Mouse (Mus musculus): ENCODE results near the gene Syne3. TPM values are rescaled to one million over a fixed set of nuclear protein-coding genes. Genes with fewer than 3 reads are reported as not detected.

Syne3 gene
- 1 to 10 TPM in 1 of 2 experiments, under 1 TPM in 1; 0.82 to 1.4 TPM for total RNA-seq (2021)

DNA sequence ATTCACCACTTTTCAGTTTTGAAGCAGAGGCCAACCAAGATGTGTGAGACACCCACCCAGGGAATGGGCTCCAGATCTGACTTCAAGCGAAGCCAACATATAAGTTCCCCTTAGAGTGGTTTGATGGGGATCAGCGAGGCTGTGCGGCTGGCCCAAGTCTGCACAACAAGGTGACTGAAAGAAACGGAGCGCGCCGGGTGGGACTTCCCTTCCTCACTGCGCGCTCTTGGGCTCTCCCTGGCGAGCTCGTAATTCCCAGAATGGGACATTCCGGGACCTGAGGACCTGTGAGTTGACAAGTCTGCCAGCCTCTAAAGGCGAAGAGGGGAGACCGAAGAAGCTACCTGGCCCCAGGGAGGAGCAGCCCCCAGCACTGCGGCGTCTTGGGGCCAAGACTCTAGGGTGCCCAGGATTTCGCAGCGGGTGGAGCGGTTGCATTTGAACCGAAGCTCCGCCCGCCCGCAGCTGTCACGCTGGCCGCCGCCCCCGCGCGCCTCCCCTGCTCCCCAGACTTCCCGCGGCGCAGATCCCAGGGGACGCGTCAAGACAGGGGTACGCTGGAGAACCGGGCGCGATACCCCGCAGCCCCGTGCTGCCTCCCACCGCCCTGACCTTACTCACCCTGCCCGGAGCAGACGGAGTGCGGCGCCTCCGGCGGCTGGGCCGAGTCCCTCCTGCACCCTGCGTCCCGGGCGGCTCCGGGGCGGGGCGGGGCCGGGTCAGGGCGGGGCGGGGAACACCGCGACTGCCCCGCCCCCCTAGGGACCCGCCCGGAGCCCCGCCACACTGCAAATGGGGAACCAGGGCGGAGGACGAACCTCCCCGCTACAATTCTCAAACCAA, at the start of gene Syne3:
Gene Syne3 (minus strand): TSS at position 440 of the 843 bp plus-strand sequence.
- intact Hi-C loops (cut with DNase I) = no loop called here
- DNase-seq = no peak

- intact Hi-C loops (cut with DNase I) = no loop called here
- no peak for DNase-seq
Observed at GRCm38 (mm10) chr12:105055308-105055707, 45.7 kb upstream of the Syne3 start.

DNA sequence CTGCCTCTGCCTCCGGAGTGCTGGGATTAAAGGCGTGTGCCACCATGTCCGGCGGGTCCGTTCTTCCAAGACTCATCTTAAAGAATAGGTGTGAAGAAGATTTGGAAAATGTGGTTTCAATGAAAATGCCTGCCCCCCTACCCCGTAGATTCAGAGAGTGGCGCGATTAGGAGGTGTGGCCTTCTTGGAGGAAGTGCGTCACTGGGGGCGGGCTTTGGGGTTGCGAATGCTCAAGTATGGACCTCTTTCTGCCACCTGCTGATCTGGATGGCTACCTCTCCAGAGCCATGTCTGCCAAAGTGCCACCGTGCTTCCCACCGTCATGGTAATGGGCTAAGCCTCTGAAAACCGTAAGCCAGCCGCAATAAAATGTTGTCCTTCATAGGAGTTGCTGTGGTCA, 44.4 kb upstream of the Syne3 start:
- DNase-seq = no peak
- intact Hi-C loops (cut with DNase I) = no loop called here

- peak; percentile 66 for DNase-seq
- intact Hi-C loops (cut with DNase I) = no loop called here
Observed at GRCm38 (mm10) chr12:105050898-105051297, 41.3 kb upstream of the Syne3 start.

- intact Hi-C loops (cut with DNase I) = no loop called here
- no peak for DNase-seq
Observed at GRCm38 (mm10) chr12:105049813-105050212, 40.2 kb upstream of the Syne3 start.

GRCm38 (mm10) chr12:105048301-105048863, 38.8 kb upstream of the Syne3 start:
- DNase-seq = no peak
- intact Hi-C loops (cut with DNase I) = no loop called here

DNA sequence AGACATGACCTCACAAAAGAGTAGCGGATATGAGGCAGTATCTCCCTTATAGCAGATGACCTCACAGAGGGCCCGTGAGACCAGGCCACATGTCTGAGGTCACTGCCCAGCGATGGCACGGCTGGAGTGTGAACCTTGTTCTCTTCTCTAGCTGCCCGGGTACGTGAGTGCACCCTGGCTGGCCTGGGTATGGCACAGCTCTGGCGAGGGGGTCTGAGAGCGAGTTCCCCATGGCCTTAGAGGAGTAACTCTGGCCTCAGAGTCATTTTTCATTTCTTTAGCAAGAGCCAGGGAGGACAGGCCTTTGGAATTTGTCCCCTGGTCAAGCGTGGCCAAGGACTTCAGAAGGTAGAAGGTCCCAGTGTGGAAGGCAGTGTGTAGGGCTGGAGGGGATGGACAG, 35.2 kb upstream of the Syne3 start:
- intact Hi-C loops (cut with DNase I) = no loop called here
- DNase-seq = no peak

DNA sequence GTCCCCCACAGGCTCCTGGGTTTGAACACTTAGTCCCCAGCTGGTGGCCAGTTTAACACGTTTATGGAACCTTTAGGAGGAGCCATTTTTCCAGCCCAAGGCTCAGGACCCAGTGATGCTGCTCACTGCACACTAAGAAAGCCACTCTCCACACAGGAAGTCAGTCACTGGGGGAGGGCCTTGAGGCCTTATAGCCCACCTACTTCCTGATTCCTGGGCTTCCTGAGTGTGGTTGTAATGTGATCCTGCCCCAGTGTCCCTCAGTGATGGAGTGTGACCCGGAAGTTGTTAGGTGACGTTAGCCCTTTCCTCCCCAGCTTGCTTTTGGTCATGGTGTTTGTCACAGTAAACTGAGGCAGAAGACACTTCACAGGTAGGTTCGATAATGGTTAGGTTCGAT, 33.5 kb upstream of the Syne3 start:
- no peak for DNase-seq
- intact Hi-C loops (cut with DNase I) = no loop called here

DNA sequence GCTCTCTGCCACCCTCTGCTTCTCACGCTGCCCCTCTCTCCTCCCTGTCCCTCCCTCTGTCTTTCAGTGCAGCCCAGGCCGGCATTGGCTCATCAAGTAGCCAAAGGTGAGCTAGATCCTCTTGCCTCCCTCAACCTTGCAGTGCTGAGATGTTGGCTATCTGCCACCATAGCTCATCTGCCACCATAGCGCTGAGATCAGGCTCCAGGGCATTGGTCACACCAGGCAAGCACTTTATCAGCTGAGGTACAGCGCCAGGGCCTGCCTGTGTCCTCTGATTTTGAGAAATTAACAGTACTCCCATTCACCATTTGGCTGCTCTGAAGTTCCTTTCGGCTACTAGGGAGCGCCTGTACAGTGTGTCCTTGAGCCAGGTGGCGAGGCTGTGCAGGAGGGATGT, 31.3 kb upstream of the Syne3 start:
- intact Hi-C loops (cut with DNase I) = no loop called here
- DNase-seq = no peak

DNA sequence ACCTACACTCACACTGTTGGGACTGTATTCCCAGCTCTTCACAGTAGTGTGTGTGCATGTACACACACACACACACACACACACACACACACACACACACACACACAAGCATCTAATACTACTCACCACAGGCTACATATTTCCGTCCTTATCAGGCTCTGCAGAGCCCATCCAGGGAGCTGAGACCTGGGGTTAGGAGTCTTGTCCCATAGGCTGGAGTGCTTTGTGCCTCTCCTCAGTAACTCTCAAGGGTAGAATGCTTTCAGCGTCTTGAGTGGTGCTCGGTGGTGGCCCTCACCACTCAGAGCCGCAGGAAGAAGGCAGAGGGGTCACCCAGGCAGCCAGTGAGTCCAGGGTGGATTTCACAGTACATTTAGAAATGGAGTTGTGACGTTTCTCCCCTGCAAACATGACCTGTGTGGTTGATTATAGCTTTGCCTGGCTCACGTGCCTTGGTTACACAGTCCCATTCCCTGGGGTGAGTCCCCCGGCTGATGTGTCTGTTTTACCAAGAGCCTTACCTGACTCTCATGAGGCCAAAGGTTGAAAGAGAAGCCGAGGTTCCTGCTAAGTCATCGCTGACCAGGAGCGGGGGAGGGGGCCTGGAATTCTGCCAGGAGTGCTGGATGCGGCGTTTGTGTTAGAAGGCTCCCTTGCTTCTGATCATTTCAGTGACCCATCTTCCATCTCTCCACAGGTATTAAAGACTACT, 30.1 kb upstream of the Syne3 start:
- intact Hi-C loops (cut with DNase I) = no loop called here

GRCm38 (mm10) chr12:105038918-105039317, 29.3 kb upstream of the Syne3 start:
- intact Hi-C loops (cut with DNase I) = no loop called here
- DNase-seq = no peak

More for the DNA sequence above, 30.1 kb upstream of the Syne3 start:
- DNase-seq = no peak

DNA sequence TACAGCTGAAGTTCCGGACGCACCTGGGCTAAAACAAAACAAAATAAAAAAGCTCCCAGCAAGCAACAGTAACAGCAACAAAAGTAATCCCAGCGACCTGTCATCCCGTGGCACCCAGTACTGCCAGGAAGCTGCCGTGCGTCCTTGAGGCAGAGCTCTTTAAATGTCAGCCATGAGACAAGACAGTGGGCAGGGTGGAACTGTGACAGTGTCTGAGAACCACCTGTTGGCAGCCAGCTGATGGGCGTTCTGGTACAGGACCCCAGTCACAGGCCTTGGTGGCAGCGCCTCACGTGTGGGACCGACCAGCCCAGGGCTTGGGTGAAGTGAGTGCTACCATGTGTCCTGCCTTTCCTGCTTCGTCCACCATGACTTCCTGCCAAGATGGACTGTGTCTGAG, 28.6 kb upstream of the Syne3 start:
- DNase-seq = no peak
- intact Hi-C loops (cut with DNase I) = no loop called here

GRCm38 (mm10) chr12:105034130-105034769, 24.6 kb upstream of the Syne3 start:
- DNase-seq = no peak
- intact Hi-C loops (cut with DNase I) = no loop called here

DNA sequence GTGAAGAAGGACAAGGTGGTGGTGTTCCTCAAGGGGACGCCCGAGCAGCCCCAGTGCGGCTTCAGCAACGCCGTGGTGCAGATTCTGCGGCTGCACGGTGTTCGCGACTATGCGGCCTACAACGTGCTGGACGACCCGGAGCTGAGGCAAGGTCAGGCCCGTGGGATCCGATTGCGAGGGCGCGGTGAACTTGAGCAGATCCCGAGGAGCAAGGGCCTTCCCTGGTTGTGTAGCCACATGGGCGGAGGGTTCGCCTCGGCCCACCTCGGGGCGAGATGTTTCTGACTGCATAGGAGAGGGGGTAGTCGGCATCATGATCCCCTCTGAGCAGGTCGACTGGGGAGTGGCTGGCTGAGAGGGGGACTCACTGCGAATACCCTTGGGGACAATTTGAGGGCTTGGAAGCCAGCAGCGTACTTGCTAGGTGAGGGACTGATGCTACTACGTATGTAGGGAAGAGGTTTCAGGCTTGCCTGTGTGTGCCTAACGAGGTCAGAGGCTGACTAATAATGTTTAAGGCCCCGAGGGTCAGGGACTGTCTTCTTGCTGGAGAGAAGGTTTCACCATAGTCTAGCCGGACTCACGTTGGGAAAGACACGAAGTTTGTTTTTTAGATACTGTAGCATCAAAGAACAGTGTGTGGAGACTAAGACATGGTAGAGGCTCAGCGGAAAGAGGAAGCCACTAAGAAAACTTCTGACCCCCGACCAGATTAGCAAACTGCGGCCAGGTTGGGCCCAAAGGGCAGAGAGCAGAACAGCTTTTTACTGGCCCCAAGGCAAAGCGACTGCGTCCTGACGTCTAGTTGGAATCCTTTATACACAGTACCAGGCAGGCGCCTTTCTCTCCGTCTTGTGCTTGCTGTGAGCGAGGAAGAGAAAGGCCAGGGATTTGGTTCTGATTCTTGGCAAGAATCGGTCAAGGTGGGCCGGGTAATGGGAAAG, 23.5 kb upstream of the Syne3 start:
- intact Hi-C loops (cut with DNase I) = no loop called here
- no peak for DNase-seq

GRCm38 (mm10) chr12:105032147-105032831, 22.7 kb upstream of the Syne3 start, which contains the start of gene Glrx5:
Gene Glrx5 (plus strand): TSS chr12:105032688.
- DNase-seq = peak; percentile 99
- intact Hi-C loops (cut with DNase I) = no loop called here

DNA sequence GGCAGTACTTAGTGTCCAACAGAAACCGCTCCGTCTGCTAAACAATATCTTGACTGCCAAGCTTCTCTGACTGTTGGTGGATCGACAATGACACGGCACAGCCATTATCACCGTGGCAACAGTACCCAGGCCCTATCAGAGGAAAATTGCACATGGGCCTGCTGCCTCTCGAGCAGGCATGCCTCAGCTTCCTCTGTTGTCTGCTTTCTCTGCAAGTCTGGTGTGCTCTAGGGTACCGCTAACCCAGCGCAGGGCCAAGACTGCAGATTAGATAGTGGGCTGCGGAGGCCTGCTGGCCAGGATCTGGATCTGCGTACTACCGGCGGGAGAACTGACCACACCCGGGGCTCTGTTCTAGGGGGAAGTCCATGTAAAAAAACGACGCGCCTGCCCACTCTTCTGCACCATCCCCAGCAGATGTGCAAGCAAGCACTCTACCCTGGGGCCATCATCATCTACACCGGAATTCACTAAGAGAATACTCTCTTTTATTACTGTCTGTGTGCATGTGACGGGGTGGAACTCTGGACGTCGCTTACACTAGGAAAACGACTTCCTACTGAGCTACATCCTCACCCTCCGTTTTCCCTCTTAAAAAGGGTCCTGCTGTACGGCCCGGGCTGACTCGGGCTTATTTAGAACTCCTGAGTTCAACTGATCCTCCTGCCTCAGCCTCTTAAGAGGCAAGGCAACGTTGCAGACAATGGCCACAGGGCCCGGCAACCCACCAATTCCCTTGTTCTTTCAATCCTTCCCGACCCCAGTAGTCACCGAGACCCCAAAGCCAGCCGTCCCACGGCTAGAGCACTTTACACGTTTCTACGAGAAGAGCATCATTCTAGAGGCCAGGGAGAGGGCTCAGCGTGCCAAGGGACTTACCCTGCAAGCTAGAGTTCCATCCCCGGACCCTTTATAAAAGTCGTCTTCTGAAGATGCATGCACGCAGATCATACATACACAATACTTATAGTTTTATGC, 21.8 kb upstream of the Syne3 start:
- intact Hi-C loops (cut with DNase I) = no loop called here
- no peak for DNase-seq

DNA sequence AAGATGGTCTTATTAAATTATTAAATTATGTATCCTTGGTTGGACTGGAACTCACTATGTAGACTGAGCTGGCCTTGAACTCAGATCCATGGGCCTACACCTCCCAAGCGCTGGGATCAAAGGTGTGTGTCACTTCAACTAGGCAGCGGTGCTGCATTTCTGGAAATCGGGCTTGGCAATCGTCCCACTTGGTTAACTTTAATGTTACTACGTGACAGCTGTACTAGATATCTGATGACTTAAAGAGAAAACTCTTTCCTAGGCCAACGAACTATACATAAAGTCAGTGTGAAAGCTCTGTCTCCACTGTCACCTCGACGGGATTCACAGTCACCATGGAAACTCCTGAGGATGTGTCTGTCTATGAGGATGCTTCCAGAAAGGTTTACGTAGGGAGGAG, 20.3 kb upstream of the Syne3 start:
- no peak for DNase-seq
- intact Hi-C loops (cut with DNase I) = no loop called here

DNA sequence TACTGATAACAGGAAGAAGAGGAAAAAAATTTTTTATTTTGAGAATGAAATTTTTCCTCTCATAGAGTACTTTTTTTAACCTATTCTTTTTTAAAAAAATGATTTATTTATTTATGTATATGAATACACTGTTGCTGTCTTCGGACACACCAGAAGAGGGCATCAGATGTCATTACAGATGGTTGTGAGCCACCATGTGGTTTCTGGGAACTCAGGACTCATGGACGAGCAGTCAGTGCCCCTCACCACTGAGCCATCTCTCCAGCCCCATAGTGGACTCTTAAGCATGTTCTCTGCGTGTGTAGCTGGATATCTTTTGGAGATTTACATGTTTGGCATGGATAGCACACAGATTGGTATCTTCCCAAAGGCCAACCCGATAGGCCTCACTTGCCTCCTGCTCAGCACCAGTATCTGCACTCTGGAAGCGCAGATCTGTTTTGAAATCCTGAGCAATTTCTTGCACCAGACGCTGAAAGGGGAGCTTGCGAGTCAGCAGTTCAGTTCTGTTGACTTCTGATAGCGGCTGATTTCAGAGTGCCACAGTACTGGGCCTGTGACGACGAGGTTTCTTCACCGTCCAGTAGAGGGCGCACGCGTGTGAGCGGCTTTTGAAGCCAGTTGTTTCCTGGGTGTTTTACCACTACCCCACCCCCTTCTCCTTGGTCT, 17.8 kb upstream of the Syne3 start:
- DNase-seq = peak; percentile 64
- intact Hi-C loops (cut with DNase I) = no loop called here

Data from left cerebral cortex, postnatal 4 days (tissue).